Mouse (Mus musculus) layer of hippocampus, postnatal 36 days (tissue): ENCODE measurements around the gene St3gal6. TPM values are rescaled to one million over a fixed set of nuclear protein-coding genes. Genes with fewer than 3 reads are reported as not detected.
A peak's percentile ranks its signal among the peaks of the same experiment; 100 is the strongest.

Source experiments
- DNase-seq, 2 experiments: peaks; one replicate each; pipeline ENCODE4 v3.0.0; 2022
- total RNA-seq, 2 experiments: library from RNA; stranded (reverse); gene quantifications; 2 replicates each; pipeline ENCODE4 v1.2.3; 2021

The St3gal6 gene
- total RNA-seq, 2 experiments from 2014 or later = 14.3 to 18.2 TPM

GRCm38 (mm10) chr16:58421696-58422354 is 102.2 kb downstream of the St3gal6 start:
- peak; percentile 8 to 25 for DNase-seq

Other genes with a start within 250 kb of the St3gal6 start
- 10 to 100 TPM; 12.2 to 13.2 TPM for gene Dcbld2, start 115.8 kb downstream of the St3gal6 start, total RNA-seq
- not detected for gene Gm813, start 92.7 kb upstream of the St3gal6 start, total RNA-seq
- gene E330017A01Rik, start 114.5 kb upstream of the St3gal6 start, total RNA-seq = not detected
- gene Cpox, start 146.0 kb upstream of the St3gal6 start, total RNA-seq = 10 to 100 TPM; 52.3 to 53.8 TPM
- not detected for gene Gpr15, start 194.8 kb upstream of the St3gal6 start, total RNA-seq
- gene Cldnd1, start 203.7 kb upstream of the St3gal6 start, total RNA-seq = 10 to 100 TPM; 80.2 to 87.5 TPM
- not detected for gene Olfr172, start 238.9 kb upstream of the St3gal6 start, total RNA-seq